Mouse (Mus musculus): Measurements from ENCODE around the gene Brd3os. TPM values are rescaled to one million over a fixed set of nuclear protein-coding genes. Genes with fewer than 3 reads are reported as not detected.

Brd3os gene
- total RNA-seq, 1 experiment, result 1.6 TPM

DNA sequence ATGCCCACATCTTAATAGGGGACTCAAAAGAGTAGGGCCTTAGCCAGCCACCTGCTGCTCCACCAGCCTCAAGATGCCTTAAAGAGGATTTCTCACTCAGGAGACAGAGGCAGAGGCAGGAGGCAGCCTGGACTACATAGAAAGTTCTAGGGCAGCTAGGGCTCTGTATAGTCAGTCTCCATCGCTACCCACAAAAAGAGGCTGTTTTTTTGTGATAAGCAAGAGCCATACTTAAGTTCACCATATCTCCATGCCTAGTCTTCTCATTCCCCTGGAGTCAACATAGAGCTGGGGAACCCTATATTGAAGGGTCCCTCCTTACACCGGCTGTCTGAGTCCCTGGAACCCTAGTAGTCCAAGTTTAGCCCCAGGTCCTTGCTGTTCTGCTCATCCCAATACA is 28.4 kb downstream of the Brd3os start:
- DNase-seq (ENCODE audit: low read depth, low spot score), result no peak
- in situ Hi-C loops (cut with MboI; ENCODE audit: low sequenced_read_pairs in 2 of 2, unreplicated experiment in 2 of 2), result no loop called here
- peaks cover 32% of the 10 kb centered on the region for H3K36me3 ChIP-seq (ENCODE audit: control insufficient read depth, insufficient read depth, low read length, poor library complexity, severe bottlenecking)
- no peaks in the 10 kb centered on the region for H3K9me3 ChIP-seq (ENCODE audit: control insufficient read depth, insufficient read depth, low read depth, low read length)
- H3K9ac ChIP-seq (ENCODE audit: insufficient read depth, low read depth, low read length, poor library complexity, severe bottlenecking), result no peak overlapping the region
- H3K27ac ChIP-seq (ENCODE audit: insufficient read depth, low read depth, low read length, poor library complexity, severe bottlenecking), result no peak overlapping the region
- no peak overlapping the region for H3K4me3 ChIP-seq (ENCODE audit: insufficient read depth in 1 of 2, low read depth in 1 of 2, low read length in 2 of 2, poor library complexity in 1 of 2, severe bottlenecking in 1 of 2)
- TF ChIP-seq ZC3H11A (IDR thresholded peaks at IDR 0.05; ENCODE audit: borderline replicate concordance, low read depth, low read length) (no peak), CHD2 (IDR thresholded peaks at IDR 0.05; ENCODE audit: low read depth, low read length) (no peak), MAFK (IDR thresholded peaks at IDR 0.05; ENCODE audit: insufficient read depth, low read depth, low read length) (no peak), HCFC1 (IDR thresholded peaks at IDR 0.05; ENCODE audit: borderline replicate concordance, insufficient read depth, low read length) (no peak), ZNF384 (IDR thresholded peaks at IDR 0.05; ENCODE audit: low read depth, low read length) (no peak)
- H3K4me1 ChIP-seq (ENCODE audit: control insufficient read depth in 2 of 2, insufficient read depth in 2 of 2, low read length in 2 of 2, poor library complexity in 1 of 2), result peaks cover 3 to 18% of the 10 kb centered on the region in 2 experiments; a peak in 2 of 4 replicates

DNA sequence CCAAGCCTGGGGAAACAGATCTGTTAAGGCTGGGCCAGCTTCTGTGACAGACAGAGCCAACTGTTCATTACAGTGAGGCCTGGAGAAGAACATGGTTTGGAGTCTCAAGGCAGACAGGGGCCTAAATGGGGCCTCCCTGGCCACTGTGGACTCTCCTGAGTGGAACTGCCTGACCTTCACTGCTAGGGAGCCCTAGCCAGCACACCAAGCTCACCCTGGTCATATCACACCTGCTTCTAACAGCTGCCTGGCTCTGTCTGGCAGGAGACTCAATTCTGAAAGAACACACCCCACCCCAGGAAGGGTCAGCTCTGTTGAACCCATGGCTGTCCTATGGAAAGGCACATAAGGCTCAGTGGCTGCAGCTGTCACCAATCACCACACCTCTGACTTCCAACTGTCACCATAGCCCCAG is 29.1 kb downstream of the Brd3os start:
- H3K4me3 ChIP-seq (ENCODE audit: insufficient read depth in 1 of 2, low read depth in 1 of 2, low read length in 2 of 2, poor library complexity in 1 of 2, severe bottlenecking in 1 of 2), result no peak overlapping the region
- no peak overlapping the region for H3K9ac ChIP-seq (ENCODE audit: insufficient read depth, low read depth, low read length, poor library complexity, severe bottlenecking)
- H3K27ac ChIP-seq (ENCODE audit: insufficient read depth, low read depth, low read length, poor library complexity, severe bottlenecking), result no peak overlapping the region
- H3K4me1 ChIP-seq (ENCODE audit: control insufficient read depth in 2 of 2, insufficient read depth in 2 of 2, low read length in 2 of 2, poor library complexity in 1 of 2), result peaks cover 3 to 18% of the 10 kb centered on the region in 2 experiments; a peak in 2 of 4 replicates
- no peaks in the 10 kb centered on the region for H3K9me3 ChIP-seq (ENCODE audit: control insufficient read depth, insufficient read depth, low read depth, low read length)
- no peak for DNase-seq (ENCODE audit: low read depth, low spot score)
- H3K36me3 ChIP-seq (ENCODE audit: control insufficient read depth, insufficient read depth, low read length, poor library complexity, severe bottlenecking), result peaks cover 27% of the 10 kb centered on the region
- TF ChIP-seq ZC3H11A (IDR thresholded peaks at IDR 0.05; ENCODE audit: borderline replicate concordance, low read depth, low read length) (no peak), HCFC1 (IDR thresholded peaks at IDR 0.05; ENCODE audit: borderline replicate concordance, insufficient read depth, low read length) (no peak), ZNF384 (IDR thresholded peaks at IDR 0.05; ENCODE audit: low read depth, low read length) (no peak), CHD2 (IDR thresholded peaks at IDR 0.05; ENCODE audit: low read depth, low read length) (no peak), MAFK (IDR thresholded peaks at IDR 0.05; ENCODE audit: insufficient read depth, low read depth, low read length) (no peak)
- in situ Hi-C loops (cut with MboI; ENCODE audit: low sequenced_read_pairs in 2 of 2, unreplicated experiment in 2 of 2), result no loop called here

DNA sequence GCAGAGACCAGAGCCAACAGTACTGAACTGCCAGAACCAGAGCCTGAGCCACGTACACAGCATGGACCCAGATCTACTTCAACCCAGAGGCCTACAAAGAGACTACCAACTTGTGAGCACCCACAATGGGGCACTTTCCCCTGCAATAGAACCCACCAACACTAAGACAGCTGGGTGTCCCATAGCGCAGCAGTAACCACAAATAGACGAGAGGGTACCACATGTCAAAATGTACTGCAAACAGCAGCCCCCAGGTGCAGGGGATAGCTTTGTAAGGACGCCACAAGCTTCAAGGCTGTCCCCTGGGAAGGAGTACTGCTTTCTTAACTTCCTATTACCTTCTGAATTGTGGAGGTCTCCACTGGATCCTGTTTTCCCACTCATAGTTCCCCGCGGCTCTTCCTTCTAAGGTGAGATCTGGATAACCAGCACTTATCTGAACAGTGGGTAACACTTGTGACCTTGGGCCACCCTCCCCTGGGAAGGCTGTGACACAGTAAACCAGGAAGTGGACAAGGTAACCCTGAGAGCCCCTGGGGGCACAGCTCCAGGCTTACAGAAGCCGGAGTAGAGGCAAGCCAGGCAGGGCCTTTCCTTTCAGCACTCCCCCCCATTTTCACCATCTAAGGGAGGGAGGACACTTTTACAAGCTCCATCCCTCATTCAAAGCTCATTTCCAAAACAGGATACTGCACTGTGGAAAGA is 31.1 kb downstream of the Brd3os start:
- peaks cover 17% of the 10 kb centered on the region; the same call in 1 of the 2 replicates for H3K36me3 ChIP-seq (ENCODE audit: control insufficient read depth, insufficient read depth, low read length, poor library complexity, severe bottlenecking)
- no peak overlapping the region for H3K27ac ChIP-seq (ENCODE audit: insufficient read depth, low read depth, low read length, poor library complexity, severe bottlenecking)
- in situ Hi-C loops (cut with MboI; ENCODE audit: low sequenced_read_pairs in 2 of 2, unreplicated experiment in 2 of 2), result no loop called here

DNA sequence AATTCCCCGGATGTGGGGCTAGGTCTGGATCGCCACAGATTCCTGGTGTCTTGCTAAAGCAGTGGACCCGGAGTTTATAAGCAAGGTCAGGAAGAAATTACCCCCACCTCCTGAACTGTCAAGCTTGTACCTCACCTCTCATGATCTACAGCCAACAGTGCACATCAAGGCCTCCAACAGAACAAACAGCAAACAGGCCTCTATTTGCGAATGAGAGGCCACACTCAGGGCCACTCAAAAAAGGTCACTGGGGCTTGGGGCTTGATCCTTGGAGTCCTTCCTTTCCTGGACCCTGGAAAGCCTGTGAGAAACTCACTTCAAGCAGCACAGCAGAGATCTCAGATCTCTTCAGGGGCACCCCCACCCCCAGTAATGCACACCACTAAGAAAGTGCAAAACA is 31.8 kb downstream of the Brd3os start:
- Histone ChIP-seq H3K27ac (ENCODE audit: insufficient read depth, low read depth, low read length, poor library complexity, severe bottlenecking) (no peak overlapping the region), H3K9me3 (ENCODE audit: control insufficient read depth, insufficient read depth, low read depth, low read length) (no peaks in the 10 kb centered on the region), H3K9ac (ENCODE audit: insufficient read depth, low read depth, low read length, poor library complexity, severe bottlenecking) (peak overlapping the region; percentile 32), H3K36me3 (ENCODE audit: control insufficient read depth, insufficient read depth, low read length, poor library complexity, severe bottlenecking) (peaks cover 16% of the 10 kb centered on the region; the same call in 1 of the 2 replicates), H3K4me1 (ENCODE audit: control insufficient read depth in 2 of 2, insufficient read depth in 2 of 2, low read length in 2 of 2, poor library complexity in 1 of 2) (peaks cover 3 to 18% of the 10 kb centered on the region in 2 experiments; a peak in 2 of 4 replicates), H3K4me3 (ENCODE audit: insufficient read depth in 1 of 2, low read depth in 1 of 2, low read length in 2 of 2, poor library complexity in 1 of 2, severe bottlenecking in 1 of 2) (peak overlapping the region; percentile 88 to 95)
- in situ Hi-C loops (cut with MboI; ENCODE audit: low sequenced_read_pairs in 2 of 2, unreplicated experiment in 2 of 2), result no loop called here
- TF ChIP-seq ZNF384 (IDR thresholded peaks at IDR 0.05; ENCODE audit: low read depth, low read length) (no peak), ZC3H11A (IDR thresholded peaks at IDR 0.05; ENCODE audit: borderline replicate concordance, low read depth, low read length) (no peak), HCFC1 (IDR thresholded peaks at IDR 0.05; ENCODE audit: borderline replicate concordance, insufficient read depth, low read length) (no peak), MAFK (IDR thresholded peaks at IDR 0.05; ENCODE audit: insufficient read depth, low read depth, low read length) (no peak), CHD2 (IDR thresholded peaks at IDR 0.05; ENCODE audit: low read depth, low read length) (no peak)
- no peak for DNase-seq (ENCODE audit: low read depth, low spot score)

More for the DNA sequence above, 31.1 kb downstream of the Brd3os start:
- H3K9ac ChIP-seq (ENCODE audit: insufficient read depth, low read depth, low read length, poor library complexity, severe bottlenecking), result no peak overlapping the region
- H3K4me1 ChIP-seq (ENCODE audit: control insufficient read depth in 2 of 2, insufficient read depth in 2 of 2, low read length in 2 of 2, poor library complexity in 1 of 2), result peaks cover 3 to 18% of the 10 kb centered on the region in 2 experiments; a peak in 2 of 4 replicates
- H3K9me3 ChIP-seq (ENCODE audit: control insufficient read depth, insufficient read depth, low read depth, low read length), result no peaks in the 10 kb centered on the region
- DNase-seq (ENCODE audit: low read depth, low spot score), result no peak
- no peak overlapping the region for H3K4me3 ChIP-seq (ENCODE audit: insufficient read depth in 1 of 2, low read depth in 1 of 2, low read length in 2 of 2, poor library complexity in 1 of 2, severe bottlenecking in 1 of 2)
- no peak for TF ChIP-seq MAFK (IDR thresholded peaks at IDR 0.05; ENCODE audit: insufficient read depth, low read depth, low read length)
- TF ChIP-seq CHD2 (IDR thresholded peaks at IDR 0.05; ENCODE audit: low read depth, low read length), result no peak
- no peak for TF ChIP-seq ZNF384 (IDR thresholded peaks at IDR 0.05; ENCODE audit: low read depth, low read length)
- TF ChIP-seq HCFC1 (IDR thresholded peaks at IDR 0.05; ENCODE audit: borderline replicate concordance, insufficient read depth, low read length), result no peak
- TF ChIP-seq ZC3H11A (IDR thresholded peaks at IDR 0.05; ENCODE audit: borderline replicate concordance, low read depth, low read length), result no peak
